Mouse (Mus musculus) CD4-positive, CD25-positive, alpha-beta regulatory T cell, adult 4 months (primary cell): ENCODE measurements around the gene Gm38431. TPM values are rescaled to one million over a fixed set of nuclear protein-coding genes. Genes with fewer than 3 reads are reported as not detected.

Experiments
- ATAC-seq: one replicate; pipeline ENCODE4 v1.8.0; 2017
- polyA plus RNA-seq, 2 experiments: library from polyadenylated mRNA; unstranded; fragments of 100-300 nt; shearing (Covaris generic); gene quantifications; one replicate each; pipeline ENCODE4 v1.2.1; 2017

Gene Gm38431
- polyA plus RNA-seq, 2 experiments from 2014 or later, result 0.20 to 2.9 TPM

GRCm38 (mm10) chr9:21037481-21037891 lies 54.3 kb downstream of the Gm38431 start:
- no peak for ATAC-seq

GRCm38 (mm10) chr9:21036666-21037065 lies 55.1 kb downstream of the Gm38431 start:
- ATAC-seq, result no peak

- no peak for ATAC-seq
Observed at GRCm38 (mm10) chr9:21036161-21036560, 55.6 kb downstream of the Gm38431 start.

GRCm38 (mm10) chr9:21035586-21035985 lies 56.2 kb downstream of the Gm38431 start:
- no peak for ATAC-seq

GRCm38 (mm10) chr9:21034481-21035085 lies 57.2 kb downstream of the Gm38431 start:
- ATAC-seq, result no peak

- ATAC-seq, result peak; percentile 41
Observed at GRCm38 (mm10) chr9:21033136-21033535, 58.7 kb downstream of the Gm38431 start.

- no peak for ATAC-seq
Observed at GRCm38 (mm10) chr9:21032491-21032890, 59.3 kb downstream of the Gm38431 start.

GRCm38 (mm10) chr9:21031896-21032351 lies 59.9 kb downstream of the Gm38431 start, which contains the start of gene Icam5:
Icam5 (plus strand) TSS chr9:21032073.
- no peak for ATAC-seq

GRCm38 (mm10) chr9:21031251-21031895 lies 60.4 kb downstream of the Gm38431 start:
- ATAC-seq, result peak; percentile 28

GRCm38 (mm10) chr9:21030781-21031250 lies 61.0 kb downstream of the Gm38431 start:
- ATAC-seq, result peak; percentile 74

- no peak for ATAC-seq
Observed at GRCm38 (mm10) chr9:21030055-21030600, 61.7 kb downstream of the Gm38431 start.

GRCm38 (mm10) chr9:21029291-21030054 lies 62.3 kb downstream of the Gm38431 start, which contains the start of gene Icam4:
Icam4 (plus strand) TSS chr9:21029373.
- no peak for ATAC-seq

- no peak for ATAC-seq
Observed at GRCm38 (mm10) chr9:21028560-21029110, 63.2 kb downstream of the Gm38431 start.

GRCm38 (mm10) chr9:21027774-21028290 lies 64.0 kb downstream of the Gm38431 start:
- ATAC-seq, result no peak

- no peak for ATAC-seq
Observed at GRCm38 (mm10) chr9:21026849-21027248, 64.9 kb downstream of the Gm38431 start.

GRCm38 (mm10) chr9:21025258-21025810 lies 66.5 kb downstream of the Gm38431 start:
- no peak for ATAC-seq

GRCm38 (mm10) chr9:21022726-21023125 lies 69.1 kb downstream of the Gm38431 start:
- ATAC-seq, result no peak

GRCm38 (mm10) chr9:21022288-21022687 lies 69.5 kb downstream of the Gm38431 start:
- ATAC-seq, result no peak

- no peak for ATAC-seq
Observed at GRCm38 (mm10) chr9:21021363-21021762, 70.4 kb downstream of the Gm38431 start.

GRCm38 (mm10) chr9:21018600-21018999 lies 73.2 kb downstream of the Gm38431 start:
- no peak for ATAC-seq
